Mouse (Mus musculus): ENCODE results near the gene Gabpb2. TPM values are rescaled to one million over a fixed set of nuclear protein-coding genes. Genes with fewer than 3 reads are reported as not detected.

Gabpb2 gene
- total and polyA plus RNA-seq, 3 experiments, result 8.6 to 14.1 (median 13.5) TPM

DNA sequence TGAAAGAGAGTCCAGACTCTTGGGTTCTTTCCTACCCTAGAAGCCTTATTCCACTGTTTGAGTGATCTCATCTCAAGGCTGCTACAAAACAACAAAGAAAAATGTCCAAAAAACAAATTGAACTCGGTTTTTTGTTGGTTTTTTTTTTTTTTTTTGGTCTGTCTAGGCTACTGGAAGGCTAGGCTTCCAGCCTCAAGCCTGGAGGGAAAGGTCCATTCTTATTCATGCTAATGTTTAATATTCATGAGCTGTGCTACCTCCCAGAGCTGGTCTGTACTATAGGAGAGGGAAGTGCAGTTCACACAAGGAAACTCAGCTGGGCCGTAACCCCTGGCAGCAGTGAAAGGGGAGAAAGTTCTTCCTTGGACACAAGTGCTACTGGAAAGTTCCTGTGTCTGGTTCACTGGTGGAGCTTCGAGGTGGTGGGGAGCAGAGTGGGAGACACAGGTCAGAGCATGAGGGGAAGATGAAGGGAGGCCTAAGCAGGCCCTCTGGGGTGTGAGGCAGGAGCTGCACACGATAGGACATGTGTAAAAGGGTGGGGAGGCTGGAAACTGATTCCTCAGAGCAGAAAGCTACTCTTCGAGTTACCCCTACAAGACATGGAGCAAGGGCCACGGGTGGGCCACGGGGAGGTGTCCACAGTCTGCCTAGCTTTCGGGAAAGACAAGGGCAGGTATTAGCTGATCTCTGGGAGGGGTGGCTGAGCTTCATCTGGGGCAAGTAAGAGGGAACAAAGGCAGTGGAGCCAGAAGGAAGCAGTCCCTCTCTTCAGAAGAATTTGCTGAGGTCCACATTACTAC is 13.0 kb upstream of the Gabpb2 start:
- Histone ChIP-seq H3K4me3 (peak overlapping the region; percentile 75; the same call in 1 of the 2 replicates), H3K79me2 (replicated peaks; ENCODE audit: control insufficient read depth, insufficient read depth, low read length) (peaks cover 3% of the 10 kb centered on the region), H3K27ac (peak overlapping the region; percentile 86), H3K36me3 (ENCODE audit: control insufficient read depth, insufficient read depth, low read length) (no peaks in the 10 kb centered on the region), H3K4me1 (ENCODE audit: control insufficient read depth, insufficient read depth, low read length) (peaks cover 11% of the 10 kb centered on the region), H3K27me3 (ENCODE audit: control insufficient read depth, insufficient read depth, low read length) (no peaks in the 10 kb centered on the region), H3K9ac (ENCODE audit: low read depth, low read length) (peak overlapping the region; percentile 76)
- TF ChIP-seq EP300 (IDR thresholded peaks at IDR 0.05; ENCODE audit: insufficient read depth, low read depth, low read length) (no peak), POLR2A (IDR thresholded peaks at IDR 0.05; ENCODE audit: insufficient read depth, low read depth, low read length) (no peak), CTCF (IDR thresholded peaks at IDR 0.05) (no peak)
- peak; percentile 37 to 43 for DNase-seq
- 38% methylated on average over 8 of the region's 8 CpGs for WGBS
- intact Hi-C loops (cut with DNase I), result loop anchor here (5.0 kb wide), 1 partner anchor 52 kb away; the partner anchor contains the start of genes Mindy1 and Prune1

DNA sequence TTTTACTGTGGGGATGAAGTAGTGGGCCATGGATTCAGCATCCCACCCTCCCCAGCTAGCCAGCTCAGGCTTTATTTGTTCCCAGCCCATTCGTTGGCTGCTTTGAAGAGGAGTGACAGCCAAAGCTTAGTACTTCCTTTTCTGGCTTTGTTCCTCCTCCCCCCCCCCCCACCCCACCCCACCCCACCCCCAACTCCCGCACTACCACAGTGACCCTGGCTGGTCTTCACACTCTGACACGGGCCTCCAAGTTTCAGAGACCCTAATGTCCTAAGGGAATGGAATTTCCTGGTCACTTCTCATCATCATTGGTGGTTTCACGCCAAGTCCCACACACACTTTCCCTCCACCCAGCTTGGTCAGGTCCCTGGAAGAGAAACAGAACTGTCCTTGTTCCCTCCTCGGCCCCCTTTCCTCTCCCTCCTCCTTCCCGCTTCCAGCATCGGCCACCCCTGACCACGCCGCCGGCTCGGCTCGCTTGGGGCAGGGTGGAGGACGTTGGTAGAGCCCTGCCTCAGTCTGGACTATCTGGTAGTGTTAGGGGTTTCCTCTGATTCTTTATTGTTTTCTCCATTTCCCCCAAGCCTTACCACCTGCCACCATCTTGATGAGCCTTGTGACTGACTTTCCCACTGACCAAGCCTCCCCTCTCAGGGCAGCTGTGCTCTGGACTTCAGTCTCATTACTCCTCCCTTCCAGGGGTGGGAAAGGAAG is 12.2 kb upstream of the Gabpb2 start:
- Histone ChIP-seq H3K27me3 (ENCODE audit: control insufficient read depth, insufficient read depth, low read length) (no peaks in the 10 kb centered on the region), H3K4me3 (peak overlapping the region; percentile 75), H3K4me1 (ENCODE audit: control insufficient read depth, insufficient read depth, low read length) (peaks cover 11% of the 10 kb centered on the region), H3K79me2 (replicated peaks; ENCODE audit: control insufficient read depth, insufficient read depth, low read length) (peaks cover 3% of the 10 kb centered on the region), H3K9ac (ENCODE audit: low read depth, low read length) (peak overlapping the region; percentile 95), H3K27ac (peak overlapping the region; percentile 98), H3K36me3 (ENCODE audit: control insufficient read depth, insufficient read depth, low read length) (no peaks in the 10 kb centered on the region)
- no peak for TF ChIP-seq CTCF (IDR thresholded peaks at IDR 0.05)
- peak; percentile 79 for TF ChIP-seq POLR2A (IDR thresholded peaks at IDR 0.05; ENCODE audit: insufficient read depth, low read depth, low read length)
- DNase-seq, result peak; percentile 66 to 71
- 16% methylated on average over 13 of the region's 13 CpGs for WGBS
- intact Hi-C loops (cut with DNase I), result loop anchor here (5.0 kb wide), 1 partner anchor 52 kb away; the partner anchor contains the start of genes Mindy1 and Prune1

DNA sequence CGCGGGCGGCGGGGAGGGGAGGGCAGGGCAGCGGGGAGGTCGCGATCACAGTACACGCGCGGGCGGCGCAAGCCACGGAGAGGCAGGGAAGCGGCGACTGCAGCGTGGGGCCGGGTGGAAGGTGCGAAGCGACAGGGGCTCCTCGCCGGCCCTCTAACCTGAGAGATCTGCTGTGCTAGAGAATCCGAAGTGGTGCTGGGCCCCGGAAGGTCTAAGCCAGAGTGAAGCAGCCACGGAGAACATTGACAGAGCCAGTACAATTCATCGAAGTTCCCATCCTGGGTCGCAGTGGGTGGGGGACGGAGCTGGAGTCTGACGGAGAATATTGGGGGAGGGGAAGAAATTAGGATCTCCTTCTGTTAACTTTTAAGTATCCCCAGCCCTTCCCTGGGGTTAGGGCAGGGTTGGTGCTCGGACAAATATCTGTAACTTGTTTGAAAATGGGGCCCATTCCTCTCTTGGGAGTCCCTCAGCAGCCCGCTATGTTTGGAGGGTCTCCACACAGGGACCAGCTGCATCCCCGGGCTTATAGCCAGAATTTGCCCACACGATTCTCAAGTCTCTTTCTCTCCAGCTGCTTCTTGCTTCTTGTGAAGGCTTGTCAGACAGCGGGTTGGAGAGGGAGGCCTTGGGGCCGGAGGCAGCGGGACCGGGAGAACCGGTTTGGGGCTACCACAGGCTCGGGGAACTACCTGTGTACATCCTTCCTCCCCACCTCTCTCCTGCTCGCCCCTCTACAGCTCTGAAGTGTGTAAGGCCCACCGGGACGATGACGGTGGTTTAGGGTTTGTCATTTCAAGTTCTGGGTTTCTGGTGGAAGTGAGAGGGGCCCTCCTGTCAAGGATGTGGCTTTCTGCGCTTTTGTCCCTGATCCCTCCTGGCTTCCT is 11.4 kb upstream of the Gabpb2 start:
- H3K27ac ChIP-seq, result peak overlapping the region; percentile 98

DNA sequence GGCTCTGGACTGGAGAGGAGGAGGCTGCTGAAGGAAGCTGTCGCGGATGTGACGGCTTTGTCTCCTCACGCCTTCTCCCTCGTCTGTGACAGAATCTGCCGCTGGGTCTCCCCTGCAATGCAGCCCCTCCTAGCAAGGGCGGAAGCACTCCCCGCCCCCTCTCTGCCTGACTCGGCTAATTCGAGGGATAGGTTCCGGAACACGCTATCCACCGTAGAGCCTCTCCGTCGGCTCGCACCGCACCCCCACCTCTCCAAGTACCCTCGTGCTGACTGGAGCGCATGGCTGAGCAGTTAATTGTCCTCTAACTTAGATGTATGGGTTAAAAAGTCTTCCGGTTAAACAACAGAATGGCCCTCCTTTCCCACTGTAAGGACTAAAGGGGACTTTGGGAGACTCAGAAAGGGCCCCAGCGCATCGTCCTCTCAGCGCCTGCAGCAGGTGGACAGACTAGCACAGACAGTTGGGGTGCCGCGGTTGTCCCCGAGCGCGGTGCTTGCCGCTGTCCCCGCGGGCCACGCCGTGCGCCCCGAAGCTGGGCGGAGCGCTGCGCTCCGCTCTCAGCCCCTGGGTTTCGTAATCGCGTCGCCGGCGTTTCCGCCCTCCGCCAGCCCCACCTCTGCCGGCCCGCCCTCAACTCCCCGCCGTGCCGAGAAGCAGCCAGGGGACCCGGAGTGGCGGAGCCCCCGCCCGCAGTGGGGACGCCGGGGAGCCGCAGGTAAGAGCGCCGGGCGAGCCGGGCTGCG is 10.6 kb upstream of the Gabpb2 start, which contains the start of gene Cdc42se1:
Gene Cdc42se1 (plus strand): TSS at position 585 of the 746 bp plus-strand sequence.
- Histone ChIP-seq H3K27ac (peak within 1 kb of the TSS; percentile 98), H3K36me3 (ENCODE audit: control insufficient read depth, insufficient read depth, low read length) (no peaks in the 10 kb centered on the region), H3K4me1 (ENCODE audit: control insufficient read depth, insufficient read depth, low read length) (peaks cover 13% of the 10 kb centered on the region), H3K4me3 (peak within 1 kb of the TSS; percentile 75), H3K79me2 (replicated peaks; ENCODE audit: control insufficient read depth, insufficient read depth, low read length) (peaks cover 3% of the 10 kb centered on the region), H3K27me3 (ENCODE audit: control insufficient read depth, insufficient read depth, low read length) (no peaks in the 10 kb centered on the region), H3K9ac (ENCODE audit: low read depth, low read length) (peak within 1 kb of the TSS; percentile 95)
- WGBS, result under 1% methylated on average over 64 of the region's 64 CpGs
- TF ChIP-seq CTCF (IDR thresholded peaks at IDR 0.05) (no peak), POLR2A (IDR thresholded peaks at IDR 0.05; ENCODE audit: insufficient read depth, low read depth, low read length) (peak; percentile 86)
- DNase-seq, result peak; percentile 92 to 94
- intact Hi-C loops (cut with DNase I), result loop anchor here (1.0 kb wide), 1 partner anchor 11 kb away; the partner anchor contains the start of gene Gabpb2

More for the DNA sequence above, 11.4 kb upstream of the Gabpb2 start:
- intact Hi-C loops (cut with DNase I), result loop anchor here (1.0 kb wide), 1 partner anchor 12 kb away; the partner anchor contains the start of gene Gabpb2
- peak overlapping the region; percentile 95 for H3K9ac ChIP-seq (ENCODE audit: low read depth, low read length)
- 3% methylated on average over 43 of the region's 43 CpGs for WGBS
- H3K27me3 ChIP-seq (ENCODE audit: control insufficient read depth, insufficient read depth, low read length), result no peaks in the 10 kb centered on the region
- TF ChIP-seq CTCF (IDR thresholded peaks at IDR 0.05) (no peak), POLR2A (IDR thresholded peaks at IDR 0.05; ENCODE audit: insufficient read depth, low read depth, low read length) (no peak), EP300 (IDR thresholded peaks at IDR 0.05; ENCODE audit: insufficient read depth, low read depth, low read length) (no peak)
- H3K36me3 ChIP-seq (ENCODE audit: control insufficient read depth, insufficient read depth, low read length), result no peaks in the 10 kb centered on the region
- H3K79me2 ChIP-seq (replicated peaks; ENCODE audit: control insufficient read depth, insufficient read depth, low read length), result peaks cover 3% of the 10 kb centered on the region
- H3K4me1 ChIP-seq (ENCODE audit: control insufficient read depth, insufficient read depth, low read length), result peaks cover 13% of the 10 kb centered on the region
- peak overlapping the region; percentile 75 for H3K4me3 ChIP-seq
- peak; percentile 42 to 58 for DNase-seq

DNA sequence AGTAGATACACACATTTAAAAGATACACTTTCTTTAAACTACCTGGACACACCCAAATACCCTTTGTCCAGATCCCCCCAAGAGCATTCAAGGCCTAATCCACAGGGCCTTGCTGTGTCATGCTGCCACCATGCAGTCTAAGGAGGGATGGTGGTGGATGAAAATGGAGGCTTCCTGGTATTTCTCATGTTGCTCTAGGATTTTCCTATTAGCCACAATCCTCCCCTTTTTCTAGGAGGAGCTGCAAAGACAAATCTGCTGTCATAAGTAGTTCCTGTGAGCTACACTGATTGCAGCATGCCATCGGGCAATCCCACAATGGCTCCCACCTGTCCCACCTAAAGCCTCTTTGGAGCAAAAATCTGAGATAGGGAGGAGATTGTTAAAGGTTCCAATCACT is 9.5 kb upstream of the Gabpb2 start:
- Histone ChIP-seq H3K4me1 (ENCODE audit: control insufficient read depth, insufficient read depth, low read length) (peaks cover 11% of the 10 kb centered on the region), H3K4me3 (no peak overlapping the region), H3K27me3 (ENCODE audit: control insufficient read depth, insufficient read depth, low read length) (no peaks in the 10 kb centered on the region), H3K36me3 (ENCODE audit: control insufficient read depth, insufficient read depth, low read length) (no peaks in the 10 kb centered on the region), H3K79me2 (replicated peaks; ENCODE audit: control insufficient read depth, insufficient read depth, low read length) (peaks cover 3% of the 10 kb centered on the region), H3K27ac (no peak overlapping the region), H3K9ac (ENCODE audit: low read depth, low read length) (no peak overlapping the region)
- intact Hi-C loops (cut with DNase I), result no loop called here
- 49% methylated on average over 1 of the region's 1 CpGs for WGBS
- DNase-seq, result no peak
- TF ChIP-seq EP300 (IDR thresholded peaks at IDR 0.05; ENCODE audit: insufficient read depth, low read depth, low read length) (no peak), CTCF (IDR thresholded peaks at IDR 0.05) (no peak), POLR2A (IDR thresholded peaks at IDR 0.05; ENCODE audit: insufficient read depth, low read depth, low read length) (no peak)

Data from heart, adult 2 months (tissue).